Mouse (Mus musculus) left cerebral cortex, postnatal 10 days (tissue): ENCODE data around the gene Celf2. TPM values are rescaled to one million over a fixed set of nuclear protein-coding genes. Genes with fewer than 3 reads are reported as not detected.

Source experiments
- DNase-seq, 2 experiments: peaks; one replicate each; pipeline ENCODE4 v3.0.0; 2021 to 2022; ENCODE audit warnings: low spot score in 2 of 2, mixed read lengths in 1 of 2; ENCODE audit errors: extremely low spot score in 1 of 2
- intact Hi-C: fragments of 180-260 bp; cut with DNase I; formaldehyde crosslinking; loops from one replicate; pipeline ENCODE4 v1.15.1; 2025
- total RNA-seq, 2 experiments: library from RNA; stranded (reverse); gene quantifications; 2 replicates each; pipeline ENCODE4 v1.2.3; 2021

Celf2 gene
- total RNA-seq, 2 experiments from 2014 or later: 575 to 591 TPM

GRCm38 (mm10) chr2:6540092-6540491 lies 969.3 kb downstream of the Celf2 start:
- no peak for DNase-seq
- intact Hi-C loops: no loop called here

- DNase-seq: no peak
Measured at GRCm38 (mm10) chr2:6538500-6538899, 970.9 kb downstream of the Celf2 start.

DNA sequence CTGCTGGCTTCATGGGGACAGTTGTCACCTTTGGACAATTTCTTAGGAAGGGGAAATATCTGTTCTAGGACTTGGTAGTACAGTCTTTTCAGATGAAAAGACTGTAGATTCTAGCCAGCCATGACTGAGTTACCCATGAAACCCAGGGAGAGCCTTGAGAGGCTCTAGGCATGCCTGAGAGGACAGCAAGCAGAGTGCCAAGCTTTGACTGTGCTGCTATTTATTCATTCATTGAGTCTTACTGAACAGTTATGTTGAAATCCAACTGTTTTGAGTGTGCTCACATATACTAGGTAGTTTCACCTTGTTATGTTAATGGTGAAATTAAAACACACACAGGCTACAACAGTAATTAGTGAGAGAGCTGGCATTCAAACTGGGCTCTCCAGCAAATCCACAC lies 971.3 kb downstream of the Celf2 start:
- DNase-seq: no peak
- intact Hi-C loops: no loop called here

More at GRCm38 (mm10) chr2:6538500-6538899, 970.9 kb downstream of the Celf2 start:
- intact Hi-C loops: no loop called here

- no peak for DNase-seq
- intact Hi-C loops: no loop called here
Measured at GRCm38 (mm10) chr2:6537326-6537725, 972.0 kb downstream of the Celf2 start.

- intact Hi-C loops: no loop called here
- DNase-seq: no peak
Measured at GRCm38 (mm10) chr2:6536372-6536771, 973.0 kb downstream of the Celf2 start.

DNA sequence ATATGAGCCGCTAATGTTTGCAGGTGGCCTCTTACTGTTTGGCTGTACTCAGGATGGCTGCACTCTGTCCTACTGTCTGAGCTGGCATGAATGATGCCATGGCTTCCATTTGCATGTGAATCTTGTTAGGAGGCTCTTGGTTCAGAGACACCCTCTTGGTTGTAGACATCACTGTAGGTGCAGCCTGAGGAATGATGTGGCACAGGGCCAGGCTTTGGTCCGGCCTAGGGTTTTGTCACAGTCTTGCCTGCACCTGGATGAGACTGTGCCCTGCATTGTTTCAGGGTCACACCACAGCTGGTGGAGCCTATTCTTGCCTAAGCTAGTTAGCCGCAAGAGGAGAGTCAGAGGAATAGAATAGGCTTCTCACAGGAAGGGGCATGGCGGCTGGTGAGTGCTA lies 977.0 kb downstream of the Celf2 start:
- intact Hi-C loops: no loop called here
- no peak for DNase-seq

- intact Hi-C loops: no loop called here
- DNase-seq: no peak
Measured at GRCm38 (mm10) chr2:6528076-6528475, 981.3 kb downstream of the Celf2 start.

GRCm38 (mm10) chr2:6526825-6527224 lies 982.5 kb downstream of the Celf2 start:
- intact Hi-C loops: no loop called here
- DNase-seq: no peak

GRCm38 (mm10) chr2:6526311-6526710 lies 983.1 kb downstream of the Celf2 start:
- intact Hi-C loops: no loop called here
- DNase-seq: no peak

- DNase-seq: no peak
- intact Hi-C loops: no loop called here
Measured at GRCm38 (mm10) chr2:6523924-6524300, 985.5 kb downstream of the Celf2 start.

DNA sequence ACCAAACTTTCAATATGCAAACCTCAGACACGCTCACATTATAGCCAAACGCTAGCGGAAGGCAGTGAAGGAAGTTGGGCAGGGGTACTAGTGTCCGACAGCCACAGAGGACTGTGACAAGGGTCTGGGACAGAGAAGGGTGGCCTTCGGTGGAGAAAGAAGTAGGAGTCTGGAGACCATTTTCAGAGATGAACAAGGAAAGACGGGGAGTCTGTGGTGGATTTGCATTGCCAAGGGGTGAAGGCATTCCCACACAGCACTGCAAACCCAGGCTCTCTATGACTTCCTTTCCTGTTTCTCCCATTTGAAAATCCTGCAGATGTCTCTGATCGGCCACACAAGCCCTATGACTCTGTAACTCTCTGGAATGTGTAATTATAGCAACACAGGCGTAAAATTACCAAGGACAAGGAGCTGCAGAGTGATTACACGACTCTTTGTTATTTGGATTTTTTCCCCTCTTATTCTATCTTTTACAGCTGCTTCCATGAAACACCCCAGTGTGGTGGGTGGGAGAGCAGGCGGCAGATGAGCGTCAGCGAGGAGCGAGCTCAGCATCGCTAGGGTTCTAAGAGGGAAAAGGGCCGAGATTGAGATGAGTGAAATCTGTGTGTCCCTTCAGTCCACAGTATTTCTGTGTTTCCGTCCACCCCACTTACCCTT lies 986.0 kb downstream of the Celf2 start:
- intact Hi-C loops: no loop called here
- no peak for DNase-seq

- no peak for DNase-seq
- intact Hi-C loops: no loop called here
Measured at GRCm38 (mm10) chr2:6522411-6522810, 987.0 kb downstream of the Celf2 start.

- intact Hi-C loops: no loop called here
- DNase-seq: no peak
Measured at GRCm38 (mm10) chr2:6513176-6513575, 996.2 kb downstream of the Celf2 start.

- intact Hi-C loops: no loop called here
- DNase-seq: no peak
Measured at GRCm38 (mm10) chr2:6507071-6507470, 1002.3 kb downstream of the Celf2 start.

DNA sequence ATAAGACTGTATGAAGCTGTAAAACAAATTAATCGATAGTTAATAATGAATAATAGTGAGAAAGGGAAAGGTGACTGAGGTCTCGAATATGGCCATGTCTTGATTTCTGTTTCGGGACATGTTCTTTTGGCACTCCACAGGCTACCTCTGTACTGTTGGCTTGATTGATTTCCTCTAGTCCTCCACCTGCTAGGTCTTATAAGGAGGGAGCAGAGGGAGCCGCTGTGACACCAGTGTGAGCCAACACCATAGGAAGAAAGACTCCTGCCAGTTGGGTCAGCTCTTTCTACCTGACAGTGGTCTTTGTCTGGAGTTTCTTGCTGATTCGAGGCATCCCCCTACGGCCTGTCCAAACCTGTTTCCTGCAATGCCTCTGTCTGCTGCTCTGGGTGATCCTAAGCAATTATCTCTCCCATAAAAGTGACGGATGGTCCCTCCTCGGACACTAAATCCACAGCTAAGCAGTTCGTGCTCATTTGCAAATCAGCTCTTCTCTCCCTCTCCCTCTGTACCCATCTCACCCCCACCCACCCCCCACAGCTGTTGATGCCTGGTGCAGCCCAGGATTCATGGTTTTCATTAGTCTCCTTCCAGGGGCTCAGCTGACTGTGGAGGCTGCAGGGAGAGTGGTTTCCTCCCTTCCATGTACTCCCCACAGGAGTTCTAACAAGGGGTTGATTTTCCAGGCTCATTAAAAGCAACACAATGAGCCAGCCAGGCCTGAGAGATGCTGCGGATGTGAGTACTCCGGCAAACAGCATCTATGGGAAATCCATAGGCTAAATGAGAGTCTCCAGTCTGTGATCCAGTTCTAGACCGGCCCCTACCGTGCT lies 1003.2 kb downstream of the Celf2 start:
- intact Hi-C loops: no loop called here
- no peak for DNase-seq

GRCm38 (mm10) chr2:6505531-6505930 lies 1003.8 kb downstream of the Celf2 start:
- DNase-seq: no peak
- intact Hi-C loops: no loop called here

- intact Hi-C loops: no loop called here
- no peak for DNase-seq
Measured at GRCm38 (mm10) chr2:6498101-6498500, 1011.3 kb downstream of the Celf2 start.

GRCm38 (mm10) chr2:6497636-6498035 lies 1011.7 kb downstream of the Celf2 start:
- intact Hi-C loops: no loop called here
- no peak for DNase-seq

DNA sequence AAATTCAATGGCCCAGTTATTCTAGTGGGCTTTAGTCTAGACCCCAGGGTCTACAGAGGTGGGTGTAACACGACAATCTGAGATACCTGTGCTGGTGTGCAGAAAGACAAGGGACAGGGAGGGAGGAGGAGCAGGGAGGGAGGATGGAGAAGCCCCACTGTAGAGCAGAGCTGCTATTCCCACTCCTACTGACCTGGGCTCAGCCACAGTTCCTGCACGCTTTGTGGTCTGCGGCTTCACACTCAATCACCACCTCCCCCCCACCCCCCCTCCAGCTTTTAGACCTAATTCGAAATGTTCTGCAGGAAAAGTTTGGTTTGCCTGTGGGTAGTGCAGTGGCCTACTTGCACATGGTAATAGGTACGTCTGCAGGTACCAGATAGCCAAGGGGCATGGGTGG lies 1015.5 kb downstream of the Celf2 start:
- intact Hi-C loops: no loop called here
- DNase-seq: no peak

- DNase-seq: no peak
- intact Hi-C loops: no loop called here
Measured at GRCm38 (mm10) chr2:6490870-6491269, 1018.5 kb downstream of the Celf2 start.
